Mouse (Mus musculus): ENCODE data around the gene Eprs. TPM values are rescaled to one million over a fixed set of nuclear protein-coding genes. Genes with fewer than 3 reads are reported as not detected.

Gene Eprs
- polyA plus RNA-seq, 1 experiment from 2014 or later, result 151 TPM

- H3K36me3 ChIP-seq, result peaks cover 68% of the 10 kb centered on the region
- peaks cover 10% of the 10 kb centered on the region for H3K4me1 ChIP-seq
- no peak for DNase-seq (ENCODE audit: low spot score)
- WGBS, result 87% methylated on average over 6 of the region's 6 CpGs
- no peak overlapping the region for H3K4me3 ChIP-seq
- no peaks in the 10 kb centered on the region for H3K27me3 ChIP-seq (ENCODE audit: insufficient read depth, poor library complexity, severe bottlenecking)
- no peaks in the 10 kb centered on the region for H3K9me3 ChIP-seq
- H3K27ac ChIP-seq, result no peak overlapping the region
Observed at GRCm38 (mm10) chr1:185369979-185370378, 7.1 kb downstream of the Eprs start.

GRCm38 (mm10) chr1:185376390-185376789 is 13.5 kb downstream of the Eprs start:
- Histone ChIP-seq H3K4me1 (no peaks in the 10 kb centered on the region), H3K36me3 (peaks cover 95% of the 10 kb centered on the region), H3K27me3 (ENCODE audit: insufficient read depth, poor library complexity, severe bottlenecking) (no peaks in the 10 kb centered on the region), H3K9me3 (no peaks in the 10 kb centered on the region), H3K4me3 (no peak overlapping the region), H3K27ac (no peak overlapping the region)
- no peak for DNase-seq (ENCODE audit: low spot score)

GRCm38 (mm10) chr1:185377429-185377828 is 14.6 kb downstream of the Eprs start:
- H3K4me3 ChIP-seq, result no peak overlapping the region
- H3K27ac ChIP-seq, result no peak overlapping the region
- H3K27me3 ChIP-seq (ENCODE audit: insufficient read depth, poor library complexity, severe bottlenecking), result no peaks in the 10 kb centered on the region
- H3K36me3 ChIP-seq, result peaks cover 94% of the 10 kb centered on the region
- no peak for DNase-seq (ENCODE audit: low spot score)
- H3K4me1 ChIP-seq, result no peaks in the 10 kb centered on the region
- no peaks in the 10 kb centered on the region for H3K9me3 ChIP-seq
- 96% methylated on average over 2 of the region's 2 CpGs for WGBS

GRCm38 (mm10) chr1:185401615-185402014 is 38.8 kb downstream of the Eprs start:
- H3K27me3 ChIP-seq (ENCODE audit: insufficient read depth, poor library complexity, severe bottlenecking), result no peaks in the 10 kb centered on the region
- peaks cover 82% of the 10 kb centered on the region for H3K36me3 ChIP-seq
- H3K4me1 ChIP-seq, result no peaks in the 10 kb centered on the region
- no peak for DNase-seq (ENCODE audit: low spot score)
- H3K9me3 ChIP-seq, result no peaks in the 10 kb centered on the region
- no peak overlapping the region for H3K27ac ChIP-seq
- H3K4me3 ChIP-seq, result no peak overlapping the region
- 93% methylated on average over 5 of the region's 5 CpGs for WGBS

- Histone ChIP-seq H3K4me3 (no peak overlapping the region), H3K36me3 (peaks cover 82% of the 10 kb centered on the region), H3K27ac (no peak overlapping the region), H3K9me3 (no peaks in the 10 kb centered on the region), H3K27me3 (ENCODE audit: insufficient read depth, poor library complexity, severe bottlenecking) (no peaks in the 10 kb centered on the region), H3K4me1 (no peaks in the 10 kb centered on the region)
- 34% methylated on average over 2 of the region's 2 CpGs for WGBS
- no peak for DNase-seq (ENCODE audit: low spot score)
Observed at GRCm38 (mm10) chr1:185404021-185404420, 41.2 kb downstream of the Eprs start.

GRCm38 (mm10) chr1:185405921-185406320 is 43.1 kb downstream of the Eprs start:
- Histone ChIP-seq H3K4me1 (no peaks in the 10 kb centered on the region), H3K27ac (no peak overlapping the region), H3K4me3 (no peak overlapping the region), H3K9me3 (no peaks in the 10 kb centered on the region), H3K27me3 (ENCODE audit: insufficient read depth, poor library complexity, severe bottlenecking) (no peaks in the 10 kb centered on the region), H3K36me3 (peaks cover 85% of the 10 kb centered on the region)
- no peak for DNase-seq (ENCODE audit: low spot score)
- WGBS, result 86% methylated on average over 10 of the region's 10 CpGs

- Histone ChIP-seq H3K36me3 (peaks cover 95% of the 10 kb centered on the region), H3K27me3 (ENCODE audit: insufficient read depth, poor library complexity, severe bottlenecking) (no peaks in the 10 kb centered on the region), H3K4me3 (no peak overlapping the region), H3K9me3 (no peaks in the 10 kb centered on the region), H3K4me1 (no peaks in the 10 kb centered on the region), H3K27ac (no peak overlapping the region)
- WGBS, result 80% methylated on average over 3 of the region's 3 CpGs
- no peak for DNase-seq (ENCODE audit: low spot score)
Observed at GRCm38 (mm10) chr1:185409831-185410230, 47.0 kb downstream of the Eprs start.

GRCm38 (mm10) chr1:185418011-185418410 is 55.2 kb downstream of the Eprs start:
- H3K9me3 ChIP-seq, result no peaks in the 10 kb centered on the region
- H3K27me3 ChIP-seq (ENCODE audit: insufficient read depth, poor library complexity, severe bottlenecking), result no peaks in the 10 kb centered on the region
- WGBS, result 90% methylated on average over 9 of the region's 9 CpGs
- H3K36me3 ChIP-seq, result peaks cover 90% of the 10 kb centered on the region
- H3K27ac ChIP-seq, result no peak overlapping the region
- H3K4me1 ChIP-seq, result no peaks in the 10 kb centered on the region
- no peak overlapping the region for H3K4me3 ChIP-seq
- DNase-seq (ENCODE audit: low spot score), result no peak

GRCm38 (mm10) chr1:185419805-185420204 is 57.0 kb downstream of the Eprs start:
- Histone ChIP-seq H3K9me3 (no peaks in the 10 kb centered on the region), H3K4me3 (no peak overlapping the region), H3K27ac (no peak overlapping the region), H3K27me3 (ENCODE audit: insufficient read depth, poor library complexity, severe bottlenecking) (no peaks in the 10 kb centered on the region), H3K4me1 (no peaks in the 10 kb centered on the region), H3K36me3 (peaks cover 90% of the 10 kb centered on the region)
- DNase-seq (ENCODE audit: low spot score), result no peak
- WGBS, result 86% methylated on average over 5 of the region's 5 CpGs

GRCm38 (mm10) chr1:185420776-185421175 is 57.9 kb downstream of the Eprs start:
- no peak for DNase-seq (ENCODE audit: low spot score)
- no peaks in the 10 kb centered on the region for H3K9me3 ChIP-seq
- peaks cover 91% of the 10 kb centered on the region for H3K36me3 ChIP-seq
- 85% methylated on average over 6 of the region's 6 CpGs for WGBS
- H3K4me3 ChIP-seq, result no peak overlapping the region
- no peak overlapping the region for H3K27ac ChIP-seq
- no peaks in the 10 kb centered on the region for H3K4me1 ChIP-seq
- H3K27me3 ChIP-seq (ENCODE audit: insufficient read depth, poor library complexity, severe bottlenecking), result no peaks in the 10 kb centered on the region

GRCm38 (mm10) chr1:185426583-185426982 is 63.7 kb downstream of the Eprs start:
- DNase-seq (ENCODE audit: low spot score), result no peak
- Histone ChIP-seq H3K27ac (no peak overlapping the region), H3K4me1 (no peaks in the 10 kb centered on the region), H3K4me3 (no peak overlapping the region), H3K27me3 (ENCODE audit: insufficient read depth, poor library complexity, severe bottlenecking) (no peaks in the 10 kb centered on the region), H3K9me3 (no peaks in the 10 kb centered on the region), H3K36me3 (peaks cover 79% of the 10 kb centered on the region)
- 95% methylated on average over 5 of the region's 5 CpGs for WGBS

- H3K9me3 ChIP-seq, result no peaks in the 10 kb centered on the region
- WGBS, result 90% methylated on average over 5 of the region's 5 CpGs
- no peak overlapping the region for H3K27ac ChIP-seq
- H3K27me3 ChIP-seq (ENCODE audit: insufficient read depth, poor library complexity, severe bottlenecking), result 0 out of 2 replicates have a peak, but pooled peaks cover under 1% of the 10 kb centered on the region
- DNase-seq (ENCODE audit: low spot score), result no peak
- H3K36me3 ChIP-seq, result peaks cover 45% of the 10 kb centered on the region
- no peak overlapping the region for H3K4me3 ChIP-seq
- H3K4me1 ChIP-seq, result no peaks in the 10 kb centered on the region
Observed at GRCm38 (mm10) chr1:185430488-185430887, 67.6 kb downstream of the Eprs start.

- no peaks in the 10 kb centered on the region for H3K9me3 ChIP-seq
- 73% methylated on average over 6 of the region's 6 CpGs for WGBS
- H3K27ac ChIP-seq, result no peak overlapping the region
- H3K27me3 ChIP-seq (ENCODE audit: insufficient read depth, poor library complexity, severe bottlenecking), result 0 out of 2 replicates have a peak, but pooled peaks cover 6% of the 10 kb centered on the region
- DNase-seq (ENCODE audit: low spot score), result no peak
- no peak overlapping the region for H3K4me3 ChIP-seq
- no peaks in the 10 kb centered on the region for H3K4me1 ChIP-seq
- peaks cover 38% of the 10 kb centered on the region for H3K36me3 ChIP-seq
Observed at GRCm38 (mm10) chr1:185431245-185431997, 68.6 kb downstream of the Eprs start.

GRCm38 (mm10) chr1:185431998-185432317 is 69.1 kb downstream of the Eprs start:
- Histone ChIP-seq H3K4me3 (no peak overlapping the region), H3K27ac (no peak overlapping the region), H3K36me3 (peaks cover 32% of the 10 kb centered on the region), H3K4me1 (no peaks in the 10 kb centered on the region), H3K27me3 (ENCODE audit: insufficient read depth, poor library complexity, severe bottlenecking) (0 out of 2 replicates have a peak, but pooled peaks cover 6% of the 10 kb centered on the region), H3K9me3 (no peaks in the 10 kb centered on the region)
- 86% methylated on average over 13 of the region's 13 CpGs for WGBS
- DNase-seq (ENCODE audit: low spot score), result no peak
